Mouse (Mus musculus) monocyte, adult 5-6 weeks (primary cell): ENCODE results near the gene Zfp68. TPM values are rescaled to one million over a fixed set of nuclear protein-coding genes. Genes with fewer than 3 reads are reported as not detected.

ENCODE experiments used
- total RNA-seq: library from RNA; stranded (forward); fragments of 200-1000, 200-491, 200-594 nt; gene quantifications from 3 replicates; pipeline ENCODE4 v1.2.3, GENCODE M21; 2017

Gene Zfp68
- total RNA-seq, 1 experiment from 2014 or later, result 53.7 TPM

Other genes with a start within 250 kb of the Zfp68 start
- gene Zfp157, start 178.3 kb downstream of the Zfp68 start, total RNA-seq, result 10.8 to 19.4 TPM (median 17.9 TPM) in 3 replicates
- not detected in 3 replicates for gene 1700123K08Rik, start 55.0 kb downstream of the Zfp68 start, total RNA-seq
- 4.2 to 13.7 TPM (median 7.4 TPM) in 3 replicates for gene A430033K04Rik, start 3.1 kb upstream of the Zfp68 start, total RNA-seq
- gene Fam20c, start 134.8 kb upstream of the Zfp68 start, total RNA-seq, result 6.6 to 31.5 TPM (median 17.6 TPM) in 3 replicates
- gene Gm5294, start 200.3 kb upstream of the Zfp68 start, total RNA-seq, result not detected in 3 replicates